Mouse (Mus musculus) midbrain, embryonic 10.5 days (tissue): ENCODE measurements around the gene Taf10. TPM values are rescaled to one million over a fixed set of nuclear protein-coding genes. Genes with fewer than 3 reads are reported as not detected.

Experiments used
- DNase-seq: peaks from one replicate; pipeline ENCODE4 v3.0.0-alpha.2; 2017; ENCODE audit warnings: low spot score
- H3K27ac ChIP-seq: fragments of 300-500 bp; sonication (generic); replicated peaks from 2 replicates; pipeline ENCODE4 v1.5.1; 2016; ENCODE audit warnings: mild to moderate bottlenecking
- H3K27me3 ChIP-seq: fragments of 300-500 bp; sonication (generic); 2 replicates; pipeline ENCODE4 v1.6.1; 2016; ENCODE audit warnings: low read depth, mild to moderate bottlenecking; ENCODE audit not compliant: poor library complexity, severe bottlenecking
- H3K36me3 ChIP-seq: fragments of 300-500 bp; sonication (generic); 2 replicates; pipeline ENCODE4 v1.6.1; 2016; ENCODE audit warnings: mild to moderate bottlenecking, moderate library complexity
- H3K4me1 ChIP-seq: fragments of 300-500 bp; sonication (generic); 2 replicates; pipeline ENCODE4 v1.6.1; 2016
- H3K4me3 ChIP-seq: fragments of 300-500 bp; sonication (generic); 2 replicates; pipeline ENCODE4 v1.5.1; 2016; ENCODE audit warnings: mild to moderate bottlenecking, moderate library complexity
- H3K9me3 ChIP-seq: fragments of 300-500 bp; sonication (generic); replicated peaks from 2 replicates; pipeline ENCODE4 v1.6.1; 2016; ENCODE audit warnings: mild to moderate bottlenecking
- WGBS: fragments of 180-500 bp; shearing (Covaris S2); methylation state at CpG from one replicate; pipeline ENCODE4 v1.1.7; 2016; 5-methylcytosine and 5-hydroxymethylcytosine counted together
- polyA plus RNA-seq: library from polyadenylated mRNA; unstranded; fragments of >200 nt; fragmentation: Nextera tagmentation; extraction: Ambion mirVana; gene quantifications from 2 replicates; pipeline ENCODE4 v1.2.1, GENCODE M21; 2016

Gene Taf10
- 160 and 188 TPM in 2 replicates for polyA plus RNA-seq

GRCm38 (mm10) chr7:105743926-105744590 is at the start of gene Taf10:
Gene Taf10, minus strand, starts transcription at chr7:105744361.
- Histone ChIP-seq H3K4me3 (peak within 1 kb of the TSS; percentile 97), H3K4me1 (peaks cover 26% of the 10 kb centered on the region), H3K27ac (peak within 1 kb of the TSS; percentile 94)

GRCm38 (mm10) chr7:105793701-105794100 is 49.5 kb upstream of the Taf10 start:
- H3K27me3 ChIP-seq, result peaks cover 32% of the 10 kb centered on the region
- H3K36me3 ChIP-seq, result no peaks in the 10 kb centered on the region
- 79% methylated on average over 7 of the region's 7 CpGs for WGBS
- no peak for DNase-seq
- peaks cover 18% of the 10 kb centered on the region for H3K4me1 ChIP-seq
- H3K9me3 ChIP-seq, result no peaks in the 10 kb centered on the region
- no peak overlapping the region for H3K4me3 ChIP-seq
- H3K27ac ChIP-seq, result no peak overlapping the region

More at GRCm38 (mm10) chr7:105743926-105744590, at the start of gene Taf10:
- Histone ChIP-seq H3K9me3 (no peaks in the 10 kb centered on the region), H3K27me3 (no peaks in the 10 kb centered on the region), H3K36me3 (peaks cover 62% of the 10 kb centered on the region)
- WGBS, result under 1% methylated on average over 66 of the region's 67 CpGs
- peak; percentile 90 for DNase-seq

- Histone ChIP-seq H3K4me3 (no peak overlapping the region), H3K36me3 (no peaks in the 10 kb centered on the region), H3K27me3 (peaks cover 44% of the 10 kb centered on the region), H3K9me3 (no peaks in the 10 kb centered on the region), H3K4me1 (peaks cover 31% of the 10 kb centered on the region), H3K27ac (no peak overlapping the region)
- WGBS, result 76% methylated on average over 1 of the region's 1 CpGs
- no peak for DNase-seq
These were observed 47.0 kb upstream of the Taf10 start for GRCm38 (mm10) chr7:105791147-105791546.

- H3K36me3 ChIP-seq, result peaks cover 21% of the 10 kb centered on the region
- peak within 1 kb of the TSS; percentile 92 for H3K4me3 ChIP-seq
- H3K27me3 ChIP-seq, result peaks cover 44% of the 10 kb centered on the region
- H3K9me3 ChIP-seq, result no peaks in the 10 kb centered on the region
- peak within 1 kb of the TSS; percentile 99 for H3K27ac ChIP-seq
- H3K4me1 ChIP-seq, result peaks cover 59% of the 10 kb centered on the region
- DNase-seq, result peak; percentile 72
- under 1% methylated on average over 72 of the region's 97 CpGs for WGBS
These were observed 43.4 kb upstream of the Taf10 start, which contains the start of gene Dchs1 for GRCm38 (mm10) chr7:105787285-105788140. Gene Dchs1, minus strand, starts transcription at chr7:105787654.

GRCm38 (mm10) chr7:105786506-105787284 is 42.5 kb upstream of the Taf10 start:
- Histone ChIP-seq H3K9me3 (no peaks in the 10 kb centered on the region), H3K27ac (peak overlapping the region; percentile 99), H3K4me1 (peaks cover 60% of the 10 kb centered on the region), H3K36me3 (peaks cover 29% of the 10 kb centered on the region), H3K4me3 (peak overlapping the region; percentile 92), H3K27me3 (peaks cover 44% of the 10 kb centered on the region)
- 7% methylated on average over 19 of the region's 20 CpGs for WGBS
- no peak for DNase-seq

DNA sequence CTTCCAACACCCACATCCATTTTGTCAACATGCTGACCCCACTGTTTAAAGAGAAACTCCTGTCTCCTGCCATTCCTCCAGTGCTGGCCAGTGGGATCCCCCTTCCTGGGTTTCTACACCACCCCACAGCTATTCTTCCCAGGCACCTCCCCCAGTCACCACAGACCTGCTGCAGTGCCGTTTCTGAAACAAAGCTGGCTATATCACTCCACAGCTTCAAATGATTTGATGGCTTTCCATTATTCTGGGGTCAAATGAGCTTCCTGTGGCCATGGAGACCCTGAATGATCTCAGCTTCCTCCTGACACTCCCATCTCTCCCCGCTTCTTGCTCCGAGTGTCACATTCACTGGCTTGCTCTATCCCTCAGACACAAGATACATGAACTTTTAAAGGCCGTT is 40.4 kb upstream of the Taf10 start:
- H3K4me3 ChIP-seq, result peak overlapping the region; percentile 20; the same call in 1 of the 2 replicates
- no peak for DNase-seq
- H3K9me3 ChIP-seq, result no peaks in the 10 kb centered on the region
- no peak overlapping the region for H3K27ac ChIP-seq
- peaks cover 60% of the 10 kb centered on the region for H3K4me1 ChIP-seq
- H3K27me3 ChIP-seq, result peaks cover 25% of the 10 kb centered on the region
- 44% methylated on average over 4 of the region's 4 CpGs for WGBS
- H3K36me3 ChIP-seq, result peaks cover 50% of the 10 kb centered on the region

DNA sequence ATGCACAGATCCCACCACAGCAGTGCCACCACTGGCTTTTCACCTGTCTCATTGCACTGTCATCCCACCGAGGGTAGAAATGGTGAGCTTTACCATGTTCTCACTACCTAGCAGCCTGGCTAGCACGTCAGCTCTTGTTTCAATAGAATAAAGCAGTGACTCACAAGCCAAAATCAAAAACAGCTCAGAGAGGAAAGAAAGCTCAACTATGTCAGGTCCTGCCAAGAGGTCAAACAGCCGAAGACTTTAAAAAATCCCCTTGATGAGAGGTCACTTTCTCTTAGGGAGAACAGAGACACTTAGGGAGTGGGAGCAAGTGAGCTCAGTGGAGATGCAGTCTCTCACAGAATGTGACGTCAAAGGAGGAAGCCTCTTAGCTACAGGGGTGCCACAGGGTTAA is 39.7 kb upstream of the Taf10 start:
- H3K27me3 ChIP-seq, result peaks cover 18% of the 10 kb centered on the region
- H3K36me3 ChIP-seq, result peaks cover 57% of the 10 kb centered on the region
- DNase-seq, result no peak
- no peaks in the 10 kb centered on the region for H3K9me3 ChIP-seq
- H3K27ac ChIP-seq, result no peak overlapping the region
- H3K4me3 ChIP-seq, result no peak overlapping the region
- 47% methylated on average over 4 of the region's 4 CpGs for WGBS
- peaks cover 65% of the 10 kb centered on the region for H3K4me1 ChIP-seq

DNA sequence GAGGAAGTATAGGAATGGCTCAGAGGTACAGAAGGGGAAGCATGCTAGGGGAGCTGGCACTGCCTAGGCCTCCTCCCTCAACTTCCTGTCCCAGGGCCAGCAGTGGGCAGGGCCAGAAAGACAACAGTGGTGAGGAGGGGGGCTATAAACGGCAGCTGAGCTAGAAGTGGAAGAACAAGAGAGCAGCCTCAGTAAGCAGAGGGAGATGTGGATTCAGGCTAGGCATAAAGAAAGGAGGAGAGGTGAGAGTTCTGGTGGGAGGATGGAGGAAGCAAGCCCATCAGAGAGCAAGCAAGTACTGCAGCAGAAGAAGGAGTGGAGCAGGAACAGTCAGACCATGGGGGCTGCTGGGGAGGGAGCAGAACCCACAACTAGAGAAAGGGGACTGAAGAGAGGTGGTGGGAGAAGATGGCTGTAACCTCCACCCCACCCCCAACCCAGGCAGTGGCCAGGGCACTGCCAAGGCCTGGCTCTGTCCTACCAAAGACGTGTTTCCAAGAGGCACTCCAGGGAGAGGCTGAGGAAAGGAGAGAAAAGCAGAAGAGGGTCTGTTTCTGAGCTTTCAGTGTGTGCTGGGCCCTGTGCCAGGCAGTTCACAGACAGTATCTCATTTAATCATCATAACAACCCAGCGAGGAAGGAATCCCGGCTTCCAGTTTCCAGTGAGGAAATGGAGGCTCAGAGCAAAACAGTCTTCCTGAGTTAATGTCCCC is 34.5 kb upstream of the Taf10 start:
- Histone ChIP-seq H3K36me3 (peaks cover 64% of the 10 kb centered on the region), H3K9me3 (no peaks in the 10 kb centered on the region), H3K27ac (peak overlapping the region; percentile 60), H3K27me3 (no peaks in the 10 kb centered on the region), H3K4me3 (0 out of 2 replicates have a peak overlapping the region, but pooled peaks have one; percentile 14), H3K4me1 (peaks cover 48% of the 10 kb centered on the region)
- DNase-seq, result no peak
- WGBS, result 52% methylated on average over 4 of the region's 4 CpGs

GRCm38 (mm10) chr7:105777797-105778552 is 33.8 kb upstream of the Taf10 start:
- Histone ChIP-seq H3K27ac (peak overlapping the region; percentile 60), H3K36me3 (peaks cover 68% of the 10 kb centered on the region), H3K9me3 (no peaks in the 10 kb centered on the region), H3K4me3 (peak overlapping the region; percentile 14; the same call in 1 of the 2 replicates), H3K4me1 (peaks cover 47% of the 10 kb centered on the region), H3K27me3 (no peaks in the 10 kb centered on the region)
- peak; percentile 48 for DNase-seq
- 70% methylated on average over 13 of the region's 13 CpGs for WGBS

- no peak for DNase-seq
- Histone ChIP-seq H3K36me3 (peaks cover 69% of the 10 kb centered on the region), H3K27ac (no peak overlapping the region), H3K4me1 (peaks cover 43% of the 10 kb centered on the region), H3K27me3 (no peaks in the 10 kb centered on the region), H3K9me3 (no peaks in the 10 kb centered on the region), H3K4me3 (no peak overlapping the region)
- 94% methylated on average over 1 of the region's 1 CpGs for WGBS
These were observed 33.2 kb upstream of the Taf10 start for GRCm38 (mm10) chr7:105777316-105777715.

GRCm38 (mm10) chr7:105776026-105776425 is 31.9 kb upstream of the Taf10 start:
- Histone ChIP-seq H3K27ac (no peak overlapping the region), H3K4me3 (no peak overlapping the region), H3K27me3 (no peaks in the 10 kb centered on the region), H3K9me3 (no peaks in the 10 kb centered on the region), H3K36me3 (peaks cover 69% of the 10 kb centered on the region), H3K4me1 (peaks cover 43% of the 10 kb centered on the region)
- WGBS, result 88% methylated on average over 2 of the region's 2 CpGs
- DNase-seq, result no peak
